Mouse (Mus musculus) heart, embryonic 16.5 days (tissue): ENCODE measurements around the gene Ppm1l. TPM values are rescaled to one million over a fixed set of nuclear protein-coding genes. Genes with fewer than 3 reads are reported as not detected.

Experiments
- ATAC-seq: fragments of 200-750 bp; cut with Nextera tagmentation; replicated peaks from 2 replicates; pipeline ENCODE4 v1.8.0; 2017; ENCODE audit warnings: moderate number of reproducible peaks; ENCODE audit not compliant: insufficient read depth, low FRiP score; ENCODE audit errors: extremely low read depth
- H3K27ac ChIP-seq: fragments of 300-500 bp; sonication (generic); 2 replicates; pipeline ENCODE4 v1.5.1; 2014; ENCODE audit warnings: mild to moderate bottlenecking, low read length, control low read depth, moderate library complexity
- H3K27me3 ChIP-seq: fragments of 300-500 bp; sonication (generic); 2 replicates; pipeline ENCODE4 v1.6.1; 2014; ENCODE audit warnings: low read length, mixed read lengths; ENCODE audit not compliant: control insufficient read depth, insufficient read depth
- H3K36me3 ChIP-seq: fragments of 300-500 bp; sonication (generic); 2 replicates; pipeline ENCODE4 v1.6.1; 2014; ENCODE audit not compliant: control insufficient read depth, insufficient read depth
- H3K4me1 ChIP-seq: fragments of 300-500 bp; sonication (generic); 2 replicates; pipeline ENCODE4 v1.6.1; 2014; ENCODE audit warnings: low read length, mixed read lengths; ENCODE audit not compliant: control insufficient read depth, insufficient read depth
- H3K4me2 ChIP-seq: fragments of 300-500 bp; sonication (generic); 2 replicates; pipeline ENCODE4 v1.6.1; 2014; ENCODE audit warnings: low read depth, mild to moderate bottlenecking, control low read depth, low read length
- H3K4me3 ChIP-seq: fragments of 300-500 bp; sonication (generic); 2 replicates; pipeline ENCODE4 v1.5.1; 2014; ENCODE audit warnings: mild to moderate bottlenecking, control low read depth, low read length
- H3K9ac ChIP-seq: fragments of 300-500 bp; sonication (generic); 2 replicates; pipeline ENCODE4 v1.6.1; 2014; ENCODE audit warnings: low read length, control low read depth
- H3K9me3 ChIP-seq: fragments of 300-500 bp; sonication (generic); replicated peaks from 2 replicates; pipeline ENCODE4 v1.6.1; 2016; ENCODE audit warnings: low read length; ENCODE audit not compliant: control insufficient read depth
- WGBS: fragments of 180-500 bp; shearing (Covaris S2); extraction: QIAGEN DNeasy Blood & Tissue Kit; methylation state at CpG from one replicate; pipeline ENCODE4 v1.1.7; 2014; 5-methylcytosine and 5-hydroxymethylcytosine counted together
- polyA plus RNA-seq: library from polyadenylated mRNA; unstranded; fragments of >200 nt; fragmentation: Nextera tagmentation; extraction: Ambion mirVana; gene quantifications from 2 replicates; pipeline ENCODE4 v1.2.1, GENCODE M21; 2015

Ppm1l gene
- polyA plus RNA-seq, 1 experiment from 2014 or later: 8.4 TPM

DNA sequence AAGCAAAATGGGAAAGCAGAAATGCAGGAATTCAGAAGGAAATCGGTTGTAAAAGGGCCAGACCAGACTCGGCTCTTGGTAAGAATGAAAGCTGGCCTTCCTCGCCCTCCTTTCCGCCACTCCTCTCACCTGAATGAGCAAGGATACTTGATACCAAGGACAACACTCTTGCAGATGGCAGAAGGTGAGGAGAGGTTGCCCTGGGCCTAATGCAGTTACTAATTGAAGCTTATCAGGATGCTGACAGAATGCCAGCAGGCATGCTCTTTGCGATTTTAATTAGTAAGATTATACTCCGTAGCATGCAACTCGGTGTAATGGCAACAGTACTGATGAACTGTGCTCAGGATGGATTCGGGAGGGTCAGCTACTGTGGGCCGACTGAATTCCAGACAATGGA lies 214.8 kb downstream of the Ppm1l start:
- no peak for ATAC-seq
- H3K27me3 ChIP-seq: no peaks in the 10 kb centered on the region
- no peak overlapping the region for H3K4me3 ChIP-seq
- no peaks in the 10 kb centered on the region for H3K9me3 ChIP-seq
- no peaks in the 10 kb centered on the region for H3K4me1 ChIP-seq
- no peaks in the 10 kb centered on the region for H3K36me3 ChIP-seq
- H3K4me2 ChIP-seq: no peak overlapping the region
- H3K27ac ChIP-seq: no peak overlapping the region
- 73% methylated on average over 9 of the region's 9 CpGs for WGBS
- H3K9ac ChIP-seq: no peak overlapping the region

DNA sequence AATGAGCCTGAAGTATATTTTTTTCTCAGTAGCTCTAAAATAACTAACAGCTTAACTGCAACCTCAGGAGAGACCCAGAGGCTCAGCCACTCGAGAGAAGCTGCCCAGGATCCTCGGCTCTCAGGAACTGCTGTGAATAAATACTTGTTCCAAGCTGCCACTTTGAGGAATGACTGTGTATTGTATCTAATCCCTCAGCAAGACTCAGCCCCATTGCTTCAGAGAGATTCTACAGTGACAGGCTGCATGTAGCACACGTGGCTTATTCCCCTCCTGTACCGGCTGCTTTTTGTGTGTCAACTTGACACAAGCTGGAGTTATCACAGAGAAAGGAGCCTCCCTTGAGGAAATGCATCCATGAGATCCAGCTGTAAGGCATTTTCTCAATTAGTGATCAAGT lies 216.0 kb downstream of the Ppm1l start:
- no peaks in the 10 kb centered on the region for H3K9me3 ChIP-seq
- WGBS: 57% methylated on average over 4 of the region's 4 CpGs
- no peak overlapping the region for H3K27ac ChIP-seq
- H3K27me3 ChIP-seq: no peaks in the 10 kb centered on the region
- no peak for ATAC-seq
- H3K4me1 ChIP-seq: no peaks in the 10 kb centered on the region
- no peaks in the 10 kb centered on the region for H3K36me3 ChIP-seq
- no peak overlapping the region for H3K9ac ChIP-seq
- no peak overlapping the region for H3K4me3 ChIP-seq
- H3K4me2 ChIP-seq: no peak overlapping the region

DNA sequence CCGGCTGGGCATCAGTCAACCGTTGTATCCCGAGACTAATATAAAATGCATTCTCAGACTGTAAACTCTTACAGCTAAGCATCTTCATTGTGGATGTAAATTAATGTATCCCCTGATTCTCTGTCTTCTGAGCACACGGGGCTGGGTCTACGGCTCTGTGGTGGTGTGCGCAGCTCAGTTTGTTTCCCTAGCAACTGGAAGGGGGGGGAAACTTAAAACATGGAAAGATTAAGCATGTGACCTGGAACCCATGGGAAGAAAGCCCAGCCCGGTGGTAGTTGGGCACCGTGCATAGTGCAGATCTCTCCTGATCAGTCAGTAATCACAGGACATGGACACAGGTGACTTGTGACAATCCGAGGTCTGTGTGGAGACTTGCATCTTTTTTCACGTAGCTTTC lies 218.8 kb downstream of the Ppm1l start:
- ATAC-seq: no peak
- 90% methylated on average over 10 of the region's 10 CpGs for WGBS
- H3K9ac ChIP-seq: no peak overlapping the region
- no peak overlapping the region for H3K4me3 ChIP-seq
- H3K36me3 ChIP-seq: no peaks in the 10 kb centered on the region
- no peaks in the 10 kb centered on the region for H3K27me3 ChIP-seq
- H3K27ac ChIP-seq: no peak overlapping the region
- 0 out of 2 replicates have a peak, but pooled peaks cover 4% of the 10 kb centered on the region for H3K4me1 ChIP-seq
- H3K9me3 ChIP-seq: no peaks in the 10 kb centered on the region
- no peak overlapping the region for H3K4me2 ChIP-seq

DNA sequence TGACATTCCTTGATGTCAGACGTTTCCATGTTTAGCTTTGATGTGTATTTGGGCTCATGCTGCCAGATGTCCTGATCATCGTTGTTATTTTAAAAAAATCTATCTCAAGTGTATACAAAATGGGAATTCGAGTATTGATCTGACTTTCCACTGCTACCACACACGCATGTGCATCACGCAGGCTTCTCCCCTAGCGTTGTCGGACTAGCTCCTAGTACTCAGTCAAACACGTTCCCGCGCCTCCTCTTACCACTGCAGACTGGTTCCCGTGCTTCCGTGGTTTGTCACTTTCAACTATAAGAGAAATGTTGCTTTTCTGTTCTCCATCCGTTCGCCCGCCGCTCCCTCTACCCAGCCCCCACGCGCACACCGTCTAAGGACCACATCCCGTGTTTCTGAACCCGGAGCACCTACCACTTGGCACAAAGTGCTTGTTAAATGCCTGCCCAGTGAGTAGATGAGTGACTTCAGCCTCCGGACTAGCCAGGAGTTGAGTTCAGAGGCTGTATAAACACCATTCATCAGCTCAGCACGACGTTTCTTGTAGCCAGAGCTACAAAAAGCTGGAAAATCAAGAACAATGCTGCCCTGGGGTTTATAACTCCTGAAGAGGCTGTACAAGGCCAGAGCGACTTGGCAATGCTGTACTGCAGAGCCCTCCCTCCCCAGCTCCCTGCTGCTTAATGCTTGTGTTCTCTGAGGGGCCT lies 219.4 kb downstream of the Ppm1l start:
- Histone ChIP-seq H3K36me3 (no peaks in the 10 kb centered on the region), H3K4me2 (no peak overlapping the region), H3K27me3 (no peaks in the 10 kb centered on the region), H3K9me3 (no peaks in the 10 kb centered on the region), H3K9ac (no peak overlapping the region), H3K27ac (no peak overlapping the region), H3K4me3 (no peak overlapping the region), H3K4me1 (0 out of 2 replicates have a peak, but pooled peaks cover 4% of the 10 kb centered on the region)
- WGBS: 75% methylated on average over 25 of the region's 25 CpGs
- ATAC-seq: no peak

DNA sequence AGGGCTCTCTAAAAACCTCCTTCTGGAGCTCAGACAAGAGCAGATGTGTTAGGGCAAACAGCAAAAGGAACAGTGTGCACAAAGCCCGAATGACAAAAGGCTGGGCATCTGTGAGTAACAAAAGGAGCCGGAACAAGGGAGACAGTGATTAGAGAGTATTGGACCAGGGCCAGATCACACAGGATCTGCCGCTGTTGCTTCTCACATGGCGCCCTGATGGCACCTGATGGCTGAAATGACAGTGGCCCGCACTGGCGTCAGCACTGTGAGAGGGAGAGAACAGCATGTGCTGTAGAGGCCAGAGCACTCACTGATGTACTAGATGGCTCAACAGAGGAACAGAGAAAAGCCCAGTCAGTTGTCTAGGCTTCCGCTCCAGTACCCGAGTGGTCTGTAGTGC lies 226.3 kb downstream of the Ppm1l start:
- WGBS: 71% methylated on average over 8 of the region's 8 CpGs

DNA sequence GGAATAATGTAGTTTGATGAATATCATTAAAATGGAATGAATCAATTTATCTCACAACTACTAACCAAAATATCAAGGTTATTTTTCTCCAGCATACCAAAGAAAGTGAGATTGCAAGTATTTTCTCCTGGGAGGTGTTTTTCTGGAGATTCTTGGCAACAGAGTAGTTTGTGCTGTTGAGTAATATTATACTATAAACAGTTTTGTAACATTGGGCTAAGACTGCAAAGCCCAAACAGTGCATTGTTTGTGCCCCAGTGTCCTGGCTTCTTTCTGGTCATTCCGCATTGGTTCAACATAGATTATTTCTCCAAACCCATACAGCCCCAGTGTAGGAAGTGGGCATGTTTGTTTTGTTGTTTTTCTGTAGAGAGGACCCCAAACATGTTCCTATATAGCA lies 227.1 kb downstream of the Ppm1l start:
- no peak overlapping the region for H3K27ac ChIP-seq
- 86% methylated on average over 1 of the region's 1 CpGs for WGBS
- no peaks in the 10 kb centered on the region for H3K36me3 ChIP-seq
- no peaks in the 10 kb centered on the region for H3K27me3 ChIP-seq
- no peak overlapping the region for H3K4me2 ChIP-seq
- no peak overlapping the region for H3K4me3 ChIP-seq
- ATAC-seq: no peak
- H3K4me1 ChIP-seq: peaks cover 9% of the 10 kb centered on the region
- no peaks in the 10 kb centered on the region for H3K9me3 ChIP-seq
- H3K9ac ChIP-seq: no peak overlapping the region

More for the DNA sequence above, 226.3 kb downstream of the Ppm1l start:
- ATAC-seq: no peak
- H3K27ac ChIP-seq: no peak overlapping the region
- no peak overlapping the region for H3K4me3 ChIP-seq
- H3K4me1 ChIP-seq: 0 out of 2 replicates have a peak, but pooled peaks cover 4% of the 10 kb centered on the region
- no peak overlapping the region for H3K4me2 ChIP-seq
- no peaks in the 10 kb centered on the region for H3K36me3 ChIP-seq
- H3K9me3 ChIP-seq: no peaks in the 10 kb centered on the region
- H3K27me3 ChIP-seq: no peaks in the 10 kb centered on the region
- H3K9ac ChIP-seq: no peak overlapping the region

DNA sequence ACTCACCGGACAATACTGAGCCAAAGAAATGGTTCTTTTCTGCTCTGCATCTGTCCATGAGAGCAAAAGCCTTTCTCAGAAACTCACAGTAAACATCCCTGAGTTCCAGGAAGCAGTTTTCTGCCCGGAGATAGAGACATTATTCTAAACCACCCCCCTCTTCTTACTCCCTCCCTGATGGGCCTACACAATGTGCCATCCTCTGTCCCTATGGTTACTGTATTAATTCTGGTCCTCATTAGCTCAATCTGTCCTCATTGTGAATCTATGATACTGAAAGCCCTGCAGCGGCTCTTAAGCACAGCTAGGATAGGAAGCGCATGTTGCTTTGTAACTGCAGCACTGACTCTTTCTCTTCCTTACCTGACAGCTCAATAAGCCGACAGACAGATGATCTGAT lies 228.4 kb downstream of the Ppm1l start:
- Histone ChIP-seq H3K9me3 (no peaks in the 10 kb centered on the region), H3K27me3 (no peaks in the 10 kb centered on the region), H3K4me2 (no peak overlapping the region), H3K4me3 (no peak overlapping the region), H3K36me3 (no peaks in the 10 kb centered on the region), H3K4me1 (peaks cover 9% of the 10 kb centered on the region), H3K27ac (no peak overlapping the region), H3K9ac (no peak overlapping the region)
- no peak for ATAC-seq
- 82% methylated on average over 5 of the region's 5 CpGs for WGBS

DNA sequence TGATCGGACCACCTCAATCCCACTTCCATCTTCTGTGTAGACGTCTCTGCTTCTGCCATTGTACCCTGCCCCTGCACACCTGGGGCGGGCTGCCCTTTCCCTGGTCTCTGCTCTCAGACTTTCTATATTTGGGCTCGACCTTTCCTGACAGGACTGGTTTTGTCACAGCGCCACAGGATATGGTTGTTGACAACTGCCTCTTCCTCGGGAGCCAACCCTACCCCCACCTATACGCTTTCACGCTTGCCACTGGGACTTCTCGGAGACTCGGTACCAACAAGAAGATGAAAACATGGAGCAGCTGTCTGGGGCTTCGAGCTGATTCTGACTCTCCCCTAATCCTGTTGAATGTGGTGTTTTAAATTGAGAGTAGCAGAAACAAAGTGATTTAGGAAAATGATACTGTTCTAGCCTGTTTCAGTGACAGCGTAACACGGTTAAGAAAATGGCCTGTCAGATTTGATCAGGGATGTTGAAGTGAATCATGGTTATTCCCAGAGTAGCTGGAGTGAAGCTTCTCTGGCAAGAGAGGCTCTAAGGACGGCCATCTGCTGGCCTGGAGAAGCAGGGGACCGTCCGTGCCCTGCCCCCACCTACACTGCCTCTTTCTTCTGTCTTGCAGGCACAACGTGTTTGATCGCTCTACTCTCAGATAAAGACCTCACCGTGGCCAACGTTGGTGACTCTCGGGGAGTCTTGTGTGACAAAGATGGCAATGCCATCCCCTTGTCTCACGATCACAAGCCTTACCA lies 232.2 kb downstream of the Ppm1l start:
- peak overlapping the region; percentile 51 for H3K4me2 ChIP-seq
- 0 out of 2 replicates have a peak overlapping the region, but pooled peaks have one; percentile 3 for H3K4me3 ChIP-seq
- no peaks in the 10 kb centered on the region for H3K27me3 ChIP-seq
- no peaks in the 10 kb centered on the region for H3K36me3 ChIP-seq
- WGBS: 47% methylated on average over 22 of the region's 22 CpGs
- peak; percentile 70 for ATAC-seq
- H3K27ac ChIP-seq: no peak overlapping the region
- H3K9ac ChIP-seq: no peak overlapping the region
- no peaks in the 10 kb centered on the region for H3K9me3 ChIP-seq
- peaks cover 9% of the 10 kb centered on the region for H3K4me1 ChIP-seq

DNA sequence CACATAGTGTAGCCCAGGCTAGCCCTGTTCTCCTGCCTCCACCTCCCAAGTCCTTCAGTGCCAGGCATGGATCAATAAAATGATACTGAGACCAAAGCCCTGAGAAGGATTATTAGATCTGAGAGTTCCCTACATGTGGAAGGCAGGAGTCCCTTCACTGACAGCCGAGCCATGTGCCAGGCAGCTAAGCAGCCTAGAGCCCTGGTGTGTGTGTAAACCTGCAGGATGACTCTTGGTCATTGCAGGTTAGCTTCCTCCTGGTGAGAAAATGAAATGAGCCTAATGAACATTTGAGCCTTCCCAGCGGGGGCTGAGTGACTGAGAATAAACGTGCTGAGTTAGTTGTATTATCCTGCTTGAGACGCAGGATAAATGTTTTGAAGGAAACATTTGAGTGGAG lies 232.9 kb downstream of the Ppm1l start:
- no peak overlapping the region for H3K9ac ChIP-seq
- peaks cover 9% of the 10 kb centered on the region for H3K4me1 ChIP-seq
- H3K27me3 ChIP-seq: no peaks in the 10 kb centered on the region
- H3K4me2 ChIP-seq: no peak overlapping the region
- no peaks in the 10 kb centered on the region for H3K9me3 ChIP-seq
- H3K36me3 ChIP-seq: no peaks in the 10 kb centered on the region
- 88% methylated on average over 4 of the region's 4 CpGs for WGBS
- H3K27ac ChIP-seq: no peak overlapping the region
- H3K4me3 ChIP-seq: no peak overlapping the region
- ATAC-seq: no peak
